Mouse (Mus musculus): Measurements from ENCODE around the gene Olfr464. TPM values are rescaled to one million over a fixed set of nuclear protein-coding genes. Genes with fewer than 3 reads are reported as not detected.
"Not testable (repeated sequence)": the region's sequence is repeated elsewhere in the genome, so short reads cannot be mapped to it uniquely, and the experiment has no call there.

Olfr464 gene
- total and polyA plus RNA-seq, 3 experiments: not detected

DNA sequence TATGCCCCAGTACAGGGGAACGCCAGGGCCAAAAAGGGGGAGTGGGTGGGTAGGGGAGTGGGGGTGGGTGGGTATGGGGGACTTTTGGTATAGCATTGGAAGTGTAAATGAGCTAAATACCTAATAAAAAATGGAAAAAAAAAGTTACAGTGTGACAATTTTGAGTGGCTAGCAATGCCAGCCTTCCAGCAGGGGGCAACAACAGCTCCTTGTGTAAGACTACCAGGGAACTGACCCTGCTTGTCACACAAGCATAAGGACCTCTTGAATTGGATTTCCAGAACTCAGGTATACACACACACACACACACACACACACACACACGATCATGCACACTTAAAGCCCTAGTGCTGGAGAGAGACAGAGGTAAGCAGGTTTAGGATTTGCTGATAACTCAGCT lies 53.9 kb downstream of the Olfr464 start:
- H3K9me3 ChIP-seq (replicated peaks; ENCODE audit: low read length); H3K27me3 ChIP-seq (replicated peaks); in situ Hi-C loops (cut with MboI; ENCODE audit: low pct_ligation_motif_present, low pct_unique_long_range_greater_than_20kb, low sequenced_read_pairs); H3K27ac ChIP-seq (ENCODE audit: insufficient read depth, low read depth); dilution Hi-C loops (cut with MboI; ENCODE audit: extremely low pct_ligation_motif_present, extremely low pct_unique_long_range_greater_than_20kb, low sequenced_read_pairs); H3K4me2 ChIP-seq (ENCODE audit: insufficient read depth, low read depth, poor library complexity, severe bottlenecking); DNase-seq (ENCODE audit: extremely low read depth); H3K4me3 ChIP-seq (replicated peaks in 1 of 3; ENCODE audit: low read depth in 2 of 3, low read length in 2 of 3, poor library complexity in 1 of 3); H3K9ac ChIP-seq (ENCODE audit: insufficient read depth, low read depth); H3K79me2 ChIP-seq (replicated peaks; ENCODE audit: control insufficient read depth, extremely low read depth, insufficient read depth, poor library complexity, severe bottlenecking): not testable (repeated sequence)
- Histone ChIP-seq H3K36me3 (replicated peaks in 1 of 2; ENCODE audit: control insufficient read depth in 1 of 2, insufficient read depth in 1 of 2, low read length in 1 of 2) (peaks cover 16 to 38% of the 10 kb centered on the region in 2 experiments), H3K4me1 (ENCODE audit: control insufficient read depth in 1 of 2, insufficient read depth in 2 of 2) (peaks cover 5 to 24% of the 10 kb centered on the region in 2 experiments)
- TF ChIP-seq RAD21 (IDR thresholded peaks at IDR 0.05; ENCODE audit: low read depth, low read length): peak; percentile 27
- peak in 1 of 2 experiments; percentile 57; a peak in 2 of 4 replicates for TF ChIP-seq CTCF (conservative IDR thresholded peaks at IDR 0.05 in 1 of 2, IDR thresholded peaks at IDR 0.05 in 1 of 2; ENCODE audit: low read depth in 2 of 2, low read length in 2 of 2)
- peak; percentile 23; the same call in 1 of the 2 replicates for TF ChIP-seq SMC3 (IDR thresholded peaks at IDR 0.05; ENCODE audit: low read depth, low read length)

Other genes with a start within 250 kb of the Olfr464 start
- 241 and 287 TPM in 2 replicates for gene Supt4a, start 183.4 kb downstream of the Olfr464 start, total RNA-seq (2012; rRNA removed)
- gene Supt4a, start 183.4 kb downstream of the Olfr464 start, total RNA-seq (2014; rRNA removed): 251 and 256 TPM in 2 replicates
- gene Supt4a, start 183.4 kb downstream of the Olfr464 start, polyA plus RNA-seq (2012; ENCODE audit: insufficient read length, low read depth): 220 and 229 TPM in 2 replicates
- 19.9 and 36.9 TPM in 2 replicates for gene Tspoap1, start 160.4 kb downstream of the Olfr464 start, total RNA-seq (2012; rRNA removed)
- gene Tspoap1, start 160.4 kb downstream of the Olfr464 start, total RNA-seq (2014; rRNA removed): 12.8 and 16.5 TPM in 2 replicates
- 11.6 and 12.3 TPM in 2 replicates for gene Tspoap1, start 160.4 kb downstream of the Olfr464 start, polyA plus RNA-seq (2012; ENCODE audit: insufficient read length, low read depth)
- gene Mpo, start 127.4 kb downstream of the Olfr464 start, total RNA-seq (2012; rRNA removed): not detected in 2 replicates
- not detected in 2 replicates for gene Mpo, start 127.4 kb downstream of the Olfr464 start, total RNA-seq (2014; rRNA removed)
- gene Mpo, start 127.4 kb downstream of the Olfr464 start, polyA plus RNA-seq (2012; ENCODE audit: insufficient read length, low read depth): not detected in 2 replicates
- gene Lpo, start 92.7 kb downstream of the Olfr464 start, total RNA-seq (2012; rRNA removed): not detected in 2 replicates
- not detected in 2 replicates for gene Lpo, start 92.7 kb downstream of the Olfr464 start, total RNA-seq (2014; rRNA removed)
- not detected in 2 replicates for gene Lpo, start 92.7 kb downstream of the Olfr464 start, polyA plus RNA-seq (2012; ENCODE audit: insufficient read length, low read depth)
- gene Mks1, start 67.8 kb downstream of the Olfr464 start, total RNA-seq (2012; rRNA removed): 17.9 and 24.4 TPM in 2 replicates
- gene Mks1, start 67.8 kb downstream of the Olfr464 start, total RNA-seq (2014; rRNA removed): 16.9 and 20.4 TPM in 2 replicates
- 26.3 and 27.7 TPM in 2 replicates for gene Mks1, start 67.8 kb downstream of the Olfr464 start, polyA plus RNA-seq (2012; ENCODE audit: insufficient read length, low read depth)
- gene Epx, start 45.4 kb downstream of the Olfr464 start, total RNA-seq (2012; rRNA removed): not detected in 2 replicates
- not detected in 2 replicates for gene Epx, start 45.4 kb downstream of the Olfr464 start, total RNA-seq (2014; rRNA removed)
- gene Epx, start 45.4 kb downstream of the Olfr464 start, polyA plus RNA-seq (2012; ENCODE audit: insufficient read length, low read depth): 0.10 TPM in 1 of 2 replicates, not detected in the other
- gene Olfr462, start 28.7 kb downstream of the Olfr464 start, total RNA-seq (2012; rRNA removed): 0.17 and 0.34 TPM in 2 replicates
- not detected in 2 replicates for gene Olfr462, start 28.7 kb downstream of the Olfr464 start, total RNA-seq (2014; rRNA removed)
- gene Olfr462, start 28.7 kb downstream of the Olfr464 start, polyA plus RNA-seq (2012; ENCODE audit: insufficient read length, low read depth): not detected in 2 replicates
- not detected in 2 replicates for gene Olfr463, start 23.6 kb downstream of the Olfr464 start, total RNA-seq (2012; rRNA removed)
- not detected in 2 replicates for gene Olfr463, start 23.6 kb downstream of the Olfr464 start, total RNA-seq (2014; rRNA removed)
- gene Olfr463, start 23.6 kb downstream of the Olfr464 start, polyA plus RNA-seq (2012; ENCODE audit: insufficient read length, low read depth): not detected in 2 replicates
- gene Dynll2, start 66.6 kb upstream of the Olfr464 start, total RNA-seq (2012; rRNA removed): 35.8 and 43.0 TPM in 2 replicates
- 13.0 and 14.0 TPM in 2 replicates for gene Dynll2, start 66.6 kb upstream of the Olfr464 start, total RNA-seq (2014; rRNA removed)
- gene Dynll2, start 66.6 kb upstream of the Olfr464 start, polyA plus RNA-seq (2012; ENCODE audit: insufficient read length, low read depth): 147 and 148 TPM in 2 replicates
- 416 and 617 TPM in 2 replicates for gene Srsf1, start 126.4 kb upstream of the Olfr464 start, total RNA-seq (2012; rRNA removed)
- 812 and 852 TPM in 2 replicates for gene Srsf1, start 126.4 kb upstream of the Olfr464 start, total RNA-seq (2014; rRNA removed)
- 705 and 730 TPM in 2 replicates for gene Srsf1, start 126.4 kb upstream of the Olfr464 start, polyA plus RNA-seq (2012; ENCODE audit: insufficient read length, low read depth)
- 5.6 and 7.4 TPM in 2 replicates for gene Vezf1, start 147.3 kb upstream of the Olfr464 start, total RNA-seq (2012; rRNA removed)
- 8.3 and 9.8 TPM in 2 replicates for gene Vezf1, start 147.3 kb upstream of the Olfr464 start, total RNA-seq (2014; rRNA removed)
- gene Vezf1, start 147.3 kb upstream of the Olfr464 start, polyA plus RNA-seq (2012; ENCODE audit: insufficient read length, low read depth): 10.1 and 11.4 TPM in 2 replicates
- 0.34 and 0.47 TPM in 2 replicates for gene Cuedc1, start 177.1 kb upstream of the Olfr464 start, total RNA-seq (2012; rRNA removed)
- 0.18 and 0.20 TPM in 2 replicates for gene Cuedc1, start 177.1 kb upstream of the Olfr464 start, total RNA-seq (2014; rRNA removed)
- 0.51 and 0.76 TPM in 2 replicates for gene Cuedc1, start 177.1 kb upstream of the Olfr464 start, polyA plus RNA-seq (2012; ENCODE audit: insufficient read length, low read depth)